Mouse (Mus musculus) urinary bladder, postnatal 10 days (tissue): ENCODE measurements around the gene Yes1.
"Not testable (repeated sequence)": the region's sequence is repeated elsewhere in the genome, so short reads cannot be mapped to it uniquely, and the experiment has no call there.

Experiments
- DNase-seq: peaks from one replicate; pipeline ENCODE4 v3.0.0; 2022; ENCODE audit warnings: low spot score

Yes1 gene

GRCm38 (mm10) chr5:32706226-32706780 lies 95.3 kb downstream of the Yes1 start:
- no peak for DNase-seq

DNA sequence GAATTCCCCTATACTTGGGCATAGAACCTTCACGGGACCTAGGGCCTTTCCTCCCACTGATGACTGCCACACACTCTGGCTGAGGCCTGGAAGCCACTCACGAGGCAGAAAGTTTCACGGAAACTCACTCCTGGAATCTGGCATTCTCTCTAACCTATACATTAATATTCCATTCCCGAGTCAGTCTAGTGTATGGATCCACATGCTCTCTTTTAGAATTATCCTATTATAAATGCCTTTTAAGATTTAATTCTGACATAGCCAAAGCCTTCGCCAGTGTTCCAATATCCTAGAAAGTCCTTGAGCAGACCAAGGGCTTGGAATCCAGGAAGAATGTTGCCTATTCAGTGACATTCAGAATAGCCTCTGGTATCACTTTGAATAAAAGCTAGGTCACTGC lies 100.5 kb downstream of the Yes1 start:
- DNase-seq, result no peak

DNA sequence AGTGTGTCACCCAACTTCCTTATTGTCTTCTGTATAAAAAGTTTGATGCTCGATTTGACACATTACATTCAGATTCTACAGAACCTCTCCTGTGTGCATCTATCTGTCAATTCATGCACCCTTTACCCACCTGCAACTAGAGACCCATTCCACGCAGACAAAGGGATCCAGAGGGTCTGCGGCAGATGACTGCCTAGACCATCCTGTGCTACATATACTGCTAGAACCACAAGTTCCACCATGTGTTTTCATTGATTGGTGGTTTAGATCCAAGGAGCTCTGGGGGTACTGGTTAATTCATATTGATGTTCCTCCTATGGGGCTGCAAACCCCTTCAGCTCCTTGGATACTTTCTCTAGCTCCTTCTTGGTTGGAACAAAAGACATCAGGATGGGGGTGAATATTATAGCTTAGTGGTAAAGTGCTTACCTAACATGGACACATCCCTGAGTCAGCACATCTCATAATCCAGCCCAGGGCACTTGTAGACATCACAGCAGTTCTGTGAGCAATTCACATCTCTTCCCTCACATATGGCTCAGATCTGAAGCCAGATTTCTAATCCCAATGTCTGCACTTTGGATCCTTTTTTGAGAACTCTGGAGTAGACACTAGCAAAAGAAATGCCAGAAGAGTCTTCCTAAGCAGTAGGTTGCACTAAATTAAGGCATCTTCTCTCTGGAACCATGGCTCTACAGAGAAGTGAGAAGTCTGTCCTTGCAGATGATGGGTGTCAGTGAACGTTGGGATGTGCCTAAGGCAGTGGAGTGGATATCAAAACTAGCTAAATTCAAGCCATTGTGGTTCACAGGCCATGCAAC lies 101.5 kb downstream of the Yes1 start:
- no peak for DNase-seq

DNA sequence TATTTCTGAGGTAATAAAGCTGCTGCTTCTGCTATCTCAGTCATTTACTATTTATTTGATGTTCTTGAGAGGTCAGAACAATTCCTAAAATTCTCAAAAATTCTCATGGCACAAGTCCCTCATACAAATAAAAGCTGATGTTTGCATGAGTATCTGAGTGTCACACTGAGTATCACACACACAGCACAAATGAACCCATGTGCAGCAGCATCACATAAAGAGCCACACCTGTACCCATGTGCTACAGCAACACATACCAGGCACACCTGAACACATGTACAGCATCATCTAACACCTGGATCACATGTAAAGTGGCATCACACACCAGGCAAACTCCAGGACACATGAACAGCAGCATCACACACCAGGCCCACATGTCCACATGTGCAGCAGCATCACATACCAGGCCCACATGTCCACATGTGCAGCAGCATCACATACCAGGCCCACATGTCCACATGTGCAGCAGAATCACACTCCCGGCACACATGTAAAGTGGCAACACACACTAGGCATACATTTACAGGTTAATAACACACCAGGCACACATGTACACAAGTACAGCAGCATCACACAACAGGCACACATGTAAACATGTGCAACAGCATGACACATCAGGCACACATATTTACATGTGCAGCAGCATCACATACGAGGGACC lies 102.2 kb downstream of the Yes1 start:
- no peak for DNase-seq

DNA sequence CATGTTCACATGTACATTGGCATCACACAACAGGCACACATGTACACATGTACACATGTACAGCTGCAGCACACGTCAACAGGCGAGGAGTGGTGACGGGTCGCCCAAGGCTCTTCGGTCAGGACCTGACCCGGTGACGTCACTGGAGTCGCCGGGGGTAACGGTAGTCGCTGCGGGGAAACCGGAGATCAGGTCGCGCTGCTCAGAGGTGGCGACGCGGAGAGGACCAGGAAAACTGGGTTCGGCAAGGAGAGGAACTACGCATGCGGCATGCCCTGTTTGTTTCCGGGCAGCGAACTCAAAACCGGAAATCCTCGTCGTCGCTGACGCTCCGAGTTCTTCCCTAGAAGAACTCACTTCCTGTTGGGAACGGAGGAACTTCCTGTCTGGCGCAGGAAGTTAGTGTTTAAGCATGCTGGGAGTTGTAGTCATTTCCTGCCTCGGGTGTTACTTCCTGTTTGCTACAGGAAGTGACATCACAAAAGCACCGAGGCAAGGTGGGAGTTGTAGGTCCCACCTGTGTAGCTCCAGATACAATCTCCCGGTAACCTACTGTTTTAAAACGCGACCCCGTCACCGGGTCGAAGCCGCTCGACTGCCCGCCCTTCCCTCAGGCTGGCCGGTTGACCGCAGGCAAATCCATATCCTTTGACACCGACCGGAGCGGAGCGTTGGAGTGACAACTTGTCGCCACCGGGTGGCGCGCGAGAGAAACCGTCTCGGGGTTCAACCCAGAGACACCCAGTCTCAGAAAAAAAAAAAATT lies 102.9 kb downstream of the Yes1 start:
- DNase-seq, result peak; percentile 58

GRCm38 (mm10) chr5:32717726-32718125 lies 106.8 kb downstream of the Yes1 start:
- DNase-seq, result no peak

DNA sequence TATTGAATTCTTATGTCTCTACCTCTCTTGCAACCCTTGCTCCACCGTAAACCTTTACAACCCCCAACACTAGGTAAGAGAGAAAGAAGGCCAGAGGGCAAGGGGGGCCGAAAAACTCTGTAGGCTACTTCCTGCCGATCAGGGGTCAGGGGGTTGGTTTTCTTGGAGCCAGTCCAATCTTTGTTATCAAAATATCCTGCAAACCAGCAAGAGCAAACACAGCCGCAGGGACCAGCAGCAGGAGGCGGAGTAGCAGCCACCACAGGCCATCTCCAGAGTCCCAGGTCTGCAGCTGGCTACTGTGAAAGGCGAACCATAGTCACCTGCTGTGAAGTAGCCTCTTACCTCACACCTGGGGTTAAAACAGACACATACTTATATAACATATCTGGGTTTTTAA lies 107.9 kb downstream of the Yes1 start:
- no peak for DNase-seq

DNA sequence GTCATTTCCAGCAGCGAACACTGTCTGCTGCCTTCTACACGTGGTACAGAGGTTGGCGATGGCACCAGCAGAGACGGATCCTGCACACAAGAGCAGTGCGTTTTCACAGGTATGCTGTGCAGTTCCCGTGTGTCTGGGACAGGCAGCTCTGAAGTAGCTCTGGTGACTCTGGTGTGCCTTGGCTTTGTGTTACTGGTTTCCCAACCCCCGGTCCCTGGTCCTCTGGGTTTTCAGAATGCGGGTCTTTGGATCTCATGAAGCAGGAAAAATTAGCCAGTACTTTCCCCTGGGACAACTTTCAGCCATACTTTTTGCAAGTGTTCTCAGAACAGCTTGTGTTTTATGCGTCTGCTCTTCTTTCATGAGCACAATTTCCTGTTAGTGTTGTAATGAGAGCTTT lies 109.4 kb downstream of the Yes1 start:
- no peak for DNase-seq

- no peak for DNase-seq
Observed at GRCm38 (mm10) chr5:32721316-32721715, 110.3 kb downstream of the Yes1 start.

DNA sequence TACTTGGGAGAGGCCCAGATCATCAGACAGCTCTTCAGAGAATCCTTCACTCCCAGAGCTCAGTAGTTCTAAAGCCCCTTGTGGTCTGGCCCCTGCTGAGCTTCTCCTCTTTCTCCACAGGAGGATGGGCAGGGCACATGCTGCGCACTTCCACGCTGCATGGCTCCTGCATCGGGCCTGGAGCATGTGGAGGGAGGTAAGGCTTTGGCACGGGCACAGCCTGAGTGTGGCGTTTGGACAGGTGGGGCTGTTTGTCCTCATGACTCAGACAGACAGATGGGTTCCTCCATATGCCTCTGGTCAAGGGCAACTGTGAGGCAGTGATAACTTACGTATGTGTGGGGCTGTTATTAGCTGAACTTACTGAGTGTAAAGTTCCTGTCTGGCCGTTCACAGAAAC lies 111.3 kb downstream of the Yes1 start:
- DNase-seq, result no peak

DNA sequence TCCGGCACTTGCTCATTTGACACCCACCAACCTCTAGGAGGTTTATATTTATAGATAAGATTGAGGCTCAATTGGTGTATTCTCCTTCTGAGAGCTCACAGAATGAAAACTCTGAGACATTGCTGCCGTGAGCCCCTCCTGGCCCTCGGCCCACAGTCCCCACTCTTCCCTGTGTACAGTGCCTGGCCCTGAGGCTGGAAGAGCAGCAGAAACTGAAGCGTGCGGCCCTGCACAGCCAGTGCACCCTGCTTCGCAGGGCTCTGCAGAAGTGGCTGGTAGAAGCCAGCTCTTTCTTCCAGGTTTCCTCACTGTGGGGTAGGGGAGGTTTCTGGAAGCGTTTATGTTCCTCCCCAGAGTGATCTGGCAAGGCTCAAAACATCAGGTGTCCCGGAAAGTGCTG lies 111.7 kb downstream of the Yes1 start:
- not testable (repeated sequence) for DNase-seq

- no peak for DNase-seq
Observed at GRCm38 (mm10) chr5:32723981-32724380, 113.0 kb downstream of the Yes1 start.

DNA sequence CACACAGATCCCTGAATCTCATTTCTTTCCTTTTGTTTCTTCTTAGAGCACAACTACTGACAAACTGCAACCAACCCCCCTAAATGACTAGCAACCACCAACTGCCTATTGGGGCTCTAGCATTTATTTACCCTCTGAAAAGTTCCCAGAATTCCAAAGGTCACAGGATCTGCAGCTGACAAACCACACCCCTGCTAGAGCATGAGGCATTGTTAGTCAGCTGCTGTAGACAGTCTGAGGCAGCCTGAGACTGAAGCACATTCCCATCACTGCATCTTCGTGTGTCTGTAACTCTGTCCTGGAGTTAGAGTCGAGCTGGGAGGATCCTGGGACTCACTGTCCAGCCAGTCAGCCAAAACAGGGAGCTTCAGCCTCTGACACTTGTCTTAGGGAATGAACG lies 114.4 kb downstream of the Yes1 start:
- not testable (repeated sequence) for DNase-seq

- DNase-seq, result no peak
Observed at GRCm38 (mm10) chr5:32728300-32728699, 117.3 kb downstream of the Yes1 start.

GRCm38 (mm10) chr5:32728851-32729250 lies 117.9 kb downstream of the Yes1 start:
- no peak for DNase-seq

DNA sequence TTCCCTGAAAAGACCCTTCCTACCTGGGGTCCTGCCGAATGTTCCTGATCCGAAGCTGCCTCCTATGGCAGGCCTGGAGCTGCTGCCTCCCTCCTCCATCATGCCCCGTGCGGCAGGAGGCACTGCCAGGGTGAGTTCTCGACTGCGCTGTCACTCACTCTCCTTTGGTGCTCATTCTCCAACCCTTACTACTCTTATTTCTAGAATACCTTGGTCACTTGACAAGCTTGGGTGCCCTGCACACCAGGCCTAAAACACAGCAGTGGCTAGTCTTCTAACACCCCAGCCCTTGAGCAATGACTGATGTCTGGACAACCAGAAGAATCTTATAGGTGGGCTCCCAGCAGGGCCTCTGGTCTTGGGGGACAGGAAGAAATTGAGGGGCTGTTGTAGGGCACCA lies 122.9 kb downstream of the Yes1 start:
- DNase-seq, result not testable (repeated sequence)

DNA sequence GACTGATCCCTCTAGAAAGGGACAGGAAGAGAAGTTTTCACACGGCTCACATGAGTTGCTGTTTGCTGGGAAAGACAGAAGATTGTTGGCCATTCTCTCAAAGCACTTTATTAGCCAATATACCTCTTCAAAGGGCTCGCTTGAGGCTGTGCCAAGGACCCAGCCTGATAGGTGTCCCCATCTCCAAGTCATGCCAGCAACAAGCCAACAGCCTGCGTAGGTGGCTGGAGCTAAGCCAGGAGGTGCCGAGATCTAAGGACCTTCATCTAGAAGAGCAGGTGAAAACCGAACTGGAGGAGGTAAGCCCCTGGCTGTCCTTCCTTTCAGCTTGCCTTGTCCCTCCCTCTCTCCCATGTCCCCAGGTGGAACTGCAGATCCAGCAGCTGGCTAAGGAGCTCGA lies 124.8 kb downstream of the Yes1 start:
- DNase-seq, result no peak
